Comparison of ENCODE assay signal across 10 mouse cellular contexts in genomic region chr4:140837879-140838278, GRCm38 (mm10). TPM values are rescaled to one million over a fixed set of nuclear protein-coding genes. Genes with fewer than 3 reads are reported as not detected.
DNase-seq lines count a peak whose midpoint lies in the region; ATAC-seq lines count a peak whose summit lies in the region.
"Had no signal": no experiment of that assay in that cellular context is flagged by ENCODE, and none has a peak within 500 bp of the region (broad histone marks: within the 10 kb centered on the region; RNA-seq: fewer than 3 reads in every experiment).

No protein-coding gene starts in this region.

- WGBS in kidney, embryonic 14.5 days = 20% methylated on average over 8 of the region's 8 CpGs
- WGBS in lung, embryonic 16.5 days = 13% methylated on average over 8 of the region's 8 CpGs

- no peak overlapping the region for H3K9ac ChIP-seq in kidney, embryonic 14.5 days (ENCODE audit: low read depth, low read length)
- no peak overlapping the region for H3K9ac ChIP-seq in lung, embryonic 16.5 days (ENCODE audit: low read length)
- H3K9ac ChIP-seq: limb, embryonic 13.5 days had no signal

- no peak; the same call in 1 of the 2 replicates for ATAC-seq in kidney, embryonic 14.5 days (ENCODE audit: low FRiP score, low TSS enrichment)
- peak; percentile 55 for ATAC-seq in lung, embryonic 16.5 days (ENCODE audit: low read depth)
- no peak for ATAC-seq in erythroid progenitor cell, adult 5-6 weeks (replicated peaks; ENCODE audit: low FRiP score, poor library complexity, severe bottlenecking)

- H3K27ac ChIP-seq in kidney, embryonic 14.5 days (ENCODE audit: low read depth, low read length) = no peak overlapping the region
- no peak overlapping the region for H3K27ac ChIP-seq in lung, embryonic 16.5 days (ENCODE audit: low read length)
- H3K27ac ChIP-seq: limb, embryonic 13.5 days had no signal

- no peak overlapping the region for H3K4me3 ChIP-seq in kidney, embryonic 14.5 days (ENCODE audit: low read length)
- no peak overlapping the region for H3K4me3 ChIP-seq in lung, embryonic 16.5 days (ENCODE audit: low read length)
- H3K4me3 ChIP-seq: limb, embryonic 13.5 days had no signal

- H3K4me2 ChIP-seq in kidney, embryonic 14.5 days (replicated peaks; ENCODE audit: low read depth, low read length) = no peak overlapping the region
- peak overlapping the region; percentile 1; the same call in 1 of the 2 replicates for H3K4me2 ChIP-seq in lung, embryonic 16.5 days (ENCODE audit: low read depth, low read length)
- H3K4me2 ChIP-seq: limb, embryonic 13.5 days had no signal

- intact Hi-C loops in left cerebral cortex, postnatal 10 days (cut with DNase I) = no loop called here

- H3K9me3 ChIP-seq in kidney, embryonic 14.5 days (ENCODE audit: control insufficient read depth, low read length) = no peaks in the 10 kb centered on the region
- no peaks in the 10 kb centered on the region for H3K9me3 ChIP-seq in lung, embryonic 16.5 days (ENCODE audit: control insufficient read depth, low read length)
- H3K9me3 ChIP-seq: limb, embryonic 13.5 days had no signal

- peaks cover 8% of the 10 kb centered on the region; the same call in 1 of the 2 replicates for H3K4me1 ChIP-seq in kidney, embryonic 14.5 days (ENCODE audit: control insufficient read depth, insufficient read depth, low read length)
- H3K4me1 ChIP-seq in lung, embryonic 16.5 days (replicated peaks; ENCODE audit: control insufficient read depth, insufficient read depth, low read length) = no peaks in the 10 kb centered on the region; the same call in 1 of the 2 replicates

- 0 out of 2 replicates have a peak, but pooled peaks cover 3% of the 10 kb centered on the region for H3K27me3 ChIP-seq in kidney, embryonic 14.5 days (ENCODE audit: control insufficient read depth, insufficient read depth, low read length)
- H3K27me3 ChIP-seq in lung, embryonic 16.5 days (ENCODE audit: control insufficient read depth, insufficient read depth, low read depth, low read length) = no peaks in the 10 kb centered on the region
- H3K27me3 ChIP-seq: limb, embryonic 13.5 days had no signal

- peak; percentile 12 for DNase-seq in kidney, postnatal 14 days
- DNase-seq in MEL-GATA-1-ER (ENCODE audit: extremely low read depth, low read depth) = peak; percentile 28
- peak; percentile 51 for DNase-seq in embryo, embryonic 11 days
- DNase-seq in right cerebral cortex, postnatal 14 days = no peak
- DNase-seq in left cerebral cortex, postnatal 10 days (ENCODE audit: extremely low spot score in 1 of 2, low spot score in 2 of 2) = no peak

- H3K36me3 ChIP-seq in kidney, embryonic 14.5 days (ENCODE audit: control insufficient read depth, insufficient read depth, low read length) = no peaks in the 10 kb centered on the region
- no peaks in the 10 kb centered on the region for H3K36me3 ChIP-seq in lung, embryonic 16.5 days (ENCODE audit: control insufficient read depth, insufficient read depth, low read length)
- H3K36me3 ChIP-seq: limb, embryonic 13.5 days had no signal

RNA-seq across cellular contexts. Expression of gene Padi1, which starts 7.7 kb away (rescaled TPM):
- 0.09 and 0.39 TPM in 2 replicates for polyA plus RNA-seq in kidney, embryonic 14.5 days (2014; fragmentation: Nextera tagmentation; extraction: Ambion mirVana)
- 0.21 and 0.28 TPM in 2 replicates for polyA plus RNA-seq in lung, embryonic 16.5 days (2015; fragmentation: Nextera tagmentation; extraction: Ambion mirVana)
- total RNA-seq in erythroid progenitor cell, adult 5-6 weeks (2015; ENCODE audit: low replicate concordance) = not detected in 2 replicates
- not detected in 2 replicates for total RNA-seq in erythroid progenitor cell, adult 5-6 weeks (2017; ENCODE audit: low replicate concordance)
- total RNA-seq in left cerebral cortex, postnatal 10 days (2021) = under 1 TPM; 0.11 to 0.14 TPM

RNA-seq across cellular contexts. Expression of gene Padi3, which starts 27.4 kb away (rescaled TPM):
- 0.08 and 0.21 TPM in 2 replicates for polyA plus RNA-seq in kidney, embryonic 14.5 days (2014; fragmentation: Nextera tagmentation; extraction: Ambion mirVana)
- polyA plus RNA-seq in lung, embryonic 16.5 days (2015; fragmentation: Nextera tagmentation; extraction: Ambion mirVana) = 0.28 and 0.35 TPM in 2 replicates
- not detected in 2 replicates for total RNA-seq in erythroid progenitor cell, adult 5-6 weeks (2015; ENCODE audit: low replicate concordance)
- total RNA-seq in erythroid progenitor cell, adult 5-6 weeks (2017; ENCODE audit: low replicate concordance) = not detected in 2 replicates
- total RNA-seq in left cerebral cortex, postnatal 10 days (2021) = not detected
- polyA plus RNA-seq: cerebellum, adult 2 months had no signal

Comparison
In these comparisons a context has a peak if more than half of its experiments do, and no peak if none do; other contexts are left out.
1. DNase-seq: peak in kidney, postnatal 14 days (single experiment), MEL-GATA-1-ER (single experiment) and embryo, embryonic 11 days (single experiment); none in right cerebral cortex, postnatal 14 days (single experiment) and left cerebral cortex, postnatal 10 days (0 of 2).